In the genomic region with DNA sequence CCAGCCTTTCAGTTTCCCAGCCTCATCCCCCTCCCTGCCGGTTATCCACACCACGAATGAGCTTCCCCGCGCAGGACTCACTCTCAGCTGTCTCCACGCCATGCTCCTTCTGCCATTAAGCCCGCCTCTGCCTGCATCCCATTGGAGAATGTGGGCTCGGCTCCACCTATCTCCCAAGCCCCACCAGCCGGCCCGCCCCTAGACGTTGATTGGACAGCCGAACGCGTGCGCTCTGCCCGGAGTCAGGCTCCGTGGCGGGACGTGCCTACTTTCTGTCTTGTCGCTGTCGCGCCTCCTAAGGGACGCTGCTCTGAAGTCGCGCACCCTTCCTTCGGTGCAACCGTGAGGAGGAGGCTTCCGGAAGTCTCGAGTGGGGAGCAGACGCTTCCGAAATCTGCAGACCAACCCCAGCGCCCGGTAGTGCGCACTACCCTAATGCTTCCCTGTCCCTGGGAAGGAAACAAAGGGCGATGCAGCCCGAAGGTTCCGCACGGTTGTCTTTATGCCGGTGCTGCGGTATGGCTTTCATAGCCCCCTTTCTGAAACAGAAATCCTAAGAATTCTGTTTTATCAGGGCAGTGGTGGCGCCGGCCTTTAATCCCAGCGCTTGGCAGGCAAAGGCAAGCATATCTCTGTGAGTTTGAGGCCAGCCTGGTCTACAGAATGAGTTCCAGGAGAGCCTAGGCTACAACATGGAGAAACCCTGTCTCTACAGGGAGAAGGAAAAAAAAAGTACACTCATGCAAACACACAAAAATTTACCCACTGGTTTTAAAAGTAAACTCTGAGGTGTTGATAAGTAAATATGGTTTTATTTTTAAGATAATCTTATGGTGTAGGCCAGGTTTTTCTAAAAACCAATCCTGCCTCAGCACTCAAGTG, we compare ENCODE assay signal across 7 mouse cellular contexts. TPM values are rescaled to one million over a fixed set of nuclear protein-coding genes. Genes with fewer than 3 reads are reported as not detected.
A peak's percentile ranks its signal among the peaks of the same experiment; 100 is the strongest.
DNase-seq lines count a peak whose midpoint lies in the region; ATAC-seq lines count a peak whose summit lies in the region.

A gene (minus strand): TSS at position 403 of the 882 bp plus-strand sequence.

- WGBS in intestine, embryonic 15.5 days = under 1% methylated on average over 42 of the region's 42 CpGs
- WGBS in midbrain, embryonic 10.5 days = under 1% methylated on average over 42 of the region's 42 CpGs

- no peaks in the 10 kb centered on the region for H3K9me3 ChIP-seq in intestine, embryonic 15.5 days
- no peaks in the 10 kb centered on the region for H3K9me3 ChIP-seq in midbrain, embryonic 10.5 days (replicated peaks)

- H3K4me1 ChIP-seq in intestine, embryonic 15.5 days (replicated peaks) = peaks cover 9% of the 10 kb centered on the region
- peaks cover 21% of the 10 kb centered on the region for H3K4me1 ChIP-seq in midbrain, embryonic 10.5 days

- H3K27ac ChIP-seq in intestine, embryonic 15.5 days = peak within 1 kb of the TSS; percentile 99
- peak within 1 kb of the TSS; percentile 91 for H3K27ac ChIP-seq in midbrain, embryonic 10.5 days (replicated peaks)

- peak within 1 kb of the TSS; percentile 74 for H3K4me2 ChIP-seq in intestine, embryonic 15.5 days (replicated peaks)

- peak within 1 kb of the TSS; percentile 72 for H3K9ac ChIP-seq in intestine, embryonic 15.5 days

- ATAC-seq in intestine, embryonic 15.5 days = peak; percentile 99

- peak within 1 kb of the TSS; percentile 69 for H3K4me3 ChIP-seq in intestine, embryonic 15.5 days (replicated peaks)
- H3K4me3 ChIP-seq in midbrain, embryonic 10.5 days = peak within 1 kb of the TSS; percentile 70

- peaks cover 7% of the 10 kb centered on the region; the same call in 1 of the 2 replicates for H3K36me3 ChIP-seq in intestine, embryonic 15.5 days
- H3K36me3 ChIP-seq in midbrain, embryonic 10.5 days = peaks cover 24% of the 10 kb centered on the region

- no peaks in the 10 kb centered on the region for H3K27me3 ChIP-seq in intestine, embryonic 15.5 days (replicated peaks)
- no peaks in the 10 kb centered on the region for H3K27me3 ChIP-seq in midbrain, embryonic 10.5 days (ENCODE audit: low read depth, poor library complexity, severe bottlenecking)

- DNase-seq in adrenal gland, adult 2 months = peak; percentile 98
- DNase-seq in embryo, embryonic 11.5 days (ENCODE audit: low read depth, low spot score) = peak; percentile 90
- peak; percentile 94 to 95 for DNase-seq in gastrocnemius, postnatal 36 days
- DNase-seq in left cerebral cortex, postnatal 25 days (ENCODE audit: low spot score in 2 of 2) = peak; percentile 96 to 99
- peak; percentile 96 for DNase-seq in midbrain, embryonic 10.5 days (ENCODE audit: low spot score)
- DNase-seq in right cerebral cortex, postnatal 4 days = peak; percentile 94

- intact Hi-C loops in gastrocnemius, postnatal 36 days (cut with DNase I) = no loop called here
- intact Hi-C loops in left cerebral cortex, postnatal 25 days (cut with DNase I) = loop anchor here (2.0 to 5.0 kb wide), 3 partner anchors 44 to 99 kb away; a partner anchor contains a TSS

RNA-seq across cellular contexts. Expression of the gene that starts here (rescaled TPM):
- total RNA-seq in adrenal gland, adult 2 months (2021) = 10 to 100 TPM; 19.9 to 20.1 TPM
- polyA plus RNA-seq in adrenal gland, adult 2 months (2012; rRNA removed) = 24.9 and 27.3 TPM in 2 replicates
- total RNA-seq in gastrocnemius, postnatal 36 days (2021) = 10 to 100 TPM; 12.9 to 14.0 TPM
- polyA plus RNA-seq in intestine, embryonic 15.5 days (2015; fragmentation: Nextera tagmentation; extraction: Ambion mirVana) = 44.0 and 49.8 TPM in 2 replicates
- total RNA-seq in left cerebral cortex, postnatal 25 days (2021) = 10 to 100 TPM; 15.2 to 18.1 TPM
- 45.7 and 48.8 TPM in 2 replicates for polyA plus RNA-seq in midbrain, embryonic 10.5 days (2016; fragmentation: Nextera tagmentation; extraction: Ambion mirVana)

Comparison
In these comparisons a context has a peak if more than half of its experiments do, and no peak if none do; other contexts are left out.
1. Peak in every context shown above with its lines: DNase-seq, ATAC-seq, H3K4me3 ChIP-seq and H3K27ac ChIP-seq.